Mouse (Mus musculus) bone marrow, adult 2 months (tissue): ENCODE data around the gene Pigg. TPM values are rescaled to one million over a fixed set of nuclear protein-coding genes. Genes with fewer than 3 reads are reported as not detected.
"Not testable (repeated sequence)": the region's sequence is repeated elsewhere in the genome, so short reads cannot be mapped to it uniquely, and the experiment has no call there.

Experiments
- H3K27ac ChIP-seq: fragments of 200-500 bp; 2 replicates; pipeline ENCODE4 v1.5.1; 2012; ENCODE audit warnings: low read depth, mild to moderate bottlenecking, control low read depth, inconsistent platforms, low read length; ENCODE audit not compliant: control insufficient read depth, poor library complexity, insufficient read depth
- H3K4me1 ChIP-seq: fragments of 200-500 bp; 2 replicates; pipeline ENCODE4 v1.6.1; 2011; ENCODE audit warnings: low read length; ENCODE audit not compliant: control insufficient read depth, insufficient read depth
- H3K4me3 ChIP-seq: fragments of 200-500 bp; replicated peaks from 2 replicates; pipeline ENCODE3; 2011; ENCODE audit warnings: mild to moderate bottlenecking, low read depth, low read length, control low read depth; ENCODE audit not compliant: control insufficient read depth
- CTCF ChIP-seq: fragments of 200-500 bp; IDR thresholded peaks from 2 replicates; pipeline ENCODE4 v1.5.1; 2011; ENCODE audit warnings: low read length, control low read depth; ENCODE audit not compliant: control insufficient read depth, insufficient read depth
- POLR2A ChIP-seq: fragments of 200-500 bp; IDR thresholded peaks from 2 replicates; pipeline ENCODE4 v1.6.1; 2011; ENCODE audit warnings: low read depth, mild to moderate bottlenecking, control low read depth, low read length, borderline replicate concordance; ENCODE audit not compliant: control insufficient read depth
- WGBS: fragments of 180-500 bp; shearing (Covaris S2); methylation state at CpG from one replicate; pipeline ENCODE4 v1.1.7; 2018; 5-methylcytosine and 5-hydroxymethylcytosine counted together
- polyA plus RNA-seq: library from polyadenylated mRNA; stranded (reverse); fragments of >200 nt; gene quantifications from 2 replicates; pipeline ENCODE4 v1.2.4, GENCODE M21; 2011; ENCODE audit warnings: low replicate concordance; ENCODE audit not compliant: missing spikeins, insufficient read depth, insufficient read length

Pigg gene
- polyA plus RNA-seq, 1 experiment: 1.6 TPM

DNA sequence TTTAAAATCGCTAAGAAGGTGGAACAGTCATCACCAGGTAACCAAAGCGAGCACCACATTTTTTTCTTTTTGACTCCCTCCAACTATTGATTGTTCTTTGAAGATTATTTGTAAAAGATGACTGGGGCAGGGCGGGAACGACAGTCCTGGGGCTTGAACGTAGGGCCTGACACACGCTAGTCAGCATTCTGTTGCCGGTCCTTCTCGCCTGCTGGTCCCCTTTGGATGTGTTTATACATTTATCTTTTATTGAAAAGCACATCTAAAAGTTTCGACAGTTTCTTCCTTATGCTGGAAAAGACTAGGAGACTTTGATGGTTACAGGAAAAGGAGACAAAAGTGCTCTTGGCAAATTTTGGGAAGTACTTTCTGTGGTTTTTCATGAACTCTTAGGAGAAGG lies 42.0 kb upstream of the Pigg start:
- Histone ChIP-seq H3K4me3 (peak overlapping the region; percentile 98), H3K27ac (no peak overlapping the region), H3K4me1 (no peaks in the 10 kb centered on the region; the same call in 1 of the 2 replicates)
- 2% methylated on average over 9 of the region's 9 CpGs for WGBS
- TF ChIP-seq POLR2A (no peak), CTCF (no peak)

DNA sequence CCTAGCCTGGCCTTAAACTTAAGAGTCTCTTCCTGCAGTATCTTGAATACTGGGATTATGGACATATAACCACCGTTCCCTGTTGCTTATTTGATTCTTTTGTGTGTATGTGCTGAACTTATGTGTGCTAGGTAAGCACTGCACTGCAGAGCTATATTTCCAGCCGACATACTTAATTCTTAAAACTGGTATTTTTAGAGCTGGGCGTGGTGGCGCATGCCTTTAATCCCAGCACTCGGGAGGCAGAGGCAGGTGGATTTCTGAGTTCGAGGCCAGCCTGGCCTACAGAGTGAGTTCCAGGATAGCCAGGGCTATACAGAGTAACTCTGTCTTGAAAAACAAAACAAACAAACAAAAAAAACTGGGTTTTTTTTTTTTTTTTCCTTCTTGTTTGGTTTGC lies 41.1 kb upstream of the Pigg start:
- WGBS: 79% methylated on average over 6 of the region's 6 CpGs
- not testable (repeated sequence) for H3K4me3 ChIP-seq, H3K4me1 ChIP-seq, H3K27ac ChIP-seq

DNA sequence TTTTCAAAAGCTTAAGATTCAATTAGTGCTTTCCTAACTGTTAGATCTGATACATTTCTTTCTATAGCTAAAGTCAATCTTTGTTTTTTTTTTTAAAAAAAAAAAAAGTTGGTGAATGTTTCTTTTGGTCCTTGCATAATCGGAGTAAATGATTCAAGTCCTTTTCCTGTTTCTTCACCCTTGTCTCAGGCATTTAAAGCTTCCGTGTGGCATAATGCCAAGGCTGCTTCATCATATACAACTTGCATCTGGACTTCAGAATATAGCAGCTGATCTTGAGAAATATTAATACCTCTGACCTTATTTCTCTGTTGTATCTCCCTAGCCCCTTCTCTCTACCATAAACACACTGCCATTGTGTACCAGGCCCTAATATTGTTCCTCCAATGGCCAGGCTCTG lies 25.5 kb upstream of the Pigg start:
- WGBS: 32% methylated on average over 2 of the region's 2 CpGs
- no peak overlapping the region for H3K4me3 ChIP-seq
- H3K4me1 ChIP-seq: no peaks in the 10 kb centered on the region
- no peak overlapping the region for H3K27ac ChIP-seq
- TF ChIP-seq CTCF: no peak
- no peak for TF ChIP-seq POLR2A

DNA sequence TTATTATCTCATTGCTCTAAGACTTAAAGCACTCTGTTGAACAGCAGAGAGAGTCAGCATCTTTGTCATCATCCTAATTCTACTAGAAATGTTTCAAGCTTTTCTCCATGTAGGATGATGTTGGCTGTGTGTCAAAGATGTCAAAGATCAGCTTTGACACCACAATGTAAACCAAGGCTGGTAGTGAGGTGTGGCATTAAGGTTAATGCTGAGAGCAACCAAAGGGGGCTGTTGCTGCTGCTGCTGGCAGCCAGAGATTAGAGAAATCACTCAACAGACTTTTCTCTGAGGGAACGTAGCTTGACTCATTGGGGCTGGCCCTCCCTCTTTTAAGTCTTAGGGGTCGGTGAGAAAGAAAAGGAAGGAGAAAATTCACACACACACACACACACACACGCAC lies 10.8 kb upstream of the Pigg start:
- 55% methylated on average over 3 of the region's 3 CpGs for WGBS
- no peak for TF ChIP-seq CTCF
- H3K27ac ChIP-seq: no peak overlapping the region

DNA sequence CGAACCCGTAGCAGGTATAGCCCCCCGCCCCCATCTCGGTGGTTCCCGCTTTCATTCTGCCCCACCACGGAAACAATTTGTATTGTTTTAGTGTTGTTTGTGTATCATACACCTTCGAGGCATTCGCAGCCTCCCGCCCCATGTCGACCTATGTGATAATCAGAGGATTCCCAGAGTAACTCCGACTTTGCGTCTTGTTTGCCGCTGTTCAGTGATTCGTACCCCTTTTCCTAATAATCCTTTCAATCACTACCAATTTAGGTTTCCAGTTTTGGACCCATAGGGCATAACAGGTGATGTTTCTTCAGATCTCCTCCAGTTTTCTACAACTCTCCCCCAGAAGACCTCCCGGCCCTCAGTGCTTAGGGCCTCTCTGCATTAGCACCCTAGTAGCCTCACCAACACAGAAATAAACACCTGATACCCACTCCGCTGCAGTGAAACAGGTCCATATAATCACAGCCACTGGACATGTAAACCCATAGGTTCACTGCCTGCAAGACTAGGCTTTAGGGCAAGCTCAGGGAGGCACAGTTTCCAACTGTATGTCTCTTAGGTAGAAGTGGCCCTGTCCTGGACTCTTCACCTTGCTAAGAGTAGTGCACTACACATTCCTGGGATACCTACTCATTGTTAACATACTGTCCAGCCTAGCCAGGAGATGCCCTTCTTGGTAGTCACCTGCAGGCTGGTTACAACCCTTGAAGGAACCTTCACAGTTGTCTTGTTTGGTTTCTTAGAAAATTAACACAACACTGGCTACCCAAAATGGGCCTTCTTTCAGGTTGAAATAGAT lies 854 bp downstream of the Pigg start:
- 5% methylated on average over 16 of the region's 16 CpGs for WGBS
- Histone ChIP-seq H3K27ac (peak overlapping the region; percentile 72; the same call in 1 of the 2 replicates), H3K4me3 (peak overlapping the region; percentile 92), H3K4me1 (peaks cover 3% of the 10 kb centered on the region)
- TF ChIP-seq POLR2A (no peak), CTCF (no peak)

More for the DNA sequence above, 10.8 kb upstream of the Pigg start:
- no peak overlapping the region for H3K4me3 ChIP-seq
- no peaks in the 10 kb centered on the region for H3K4me1 ChIP-seq

DNA sequence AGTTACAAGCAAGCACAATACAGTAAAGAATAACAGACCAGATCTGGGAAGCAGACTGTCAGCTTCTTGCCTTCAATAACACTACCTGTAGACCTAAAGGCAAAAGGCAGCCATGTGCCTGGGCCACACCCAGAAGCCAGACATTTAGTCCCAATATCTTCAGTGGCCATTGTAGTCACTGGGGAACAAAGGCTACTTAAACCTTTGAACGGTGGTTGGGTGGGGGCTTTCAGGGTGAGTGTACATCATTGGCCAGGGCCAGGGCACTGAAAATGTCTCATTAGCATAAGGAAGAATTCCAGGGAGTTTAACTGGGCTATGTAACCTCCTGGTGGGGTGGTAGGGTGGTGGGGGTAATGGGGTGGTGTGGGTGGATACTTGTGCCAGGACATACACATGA lies 18.6 kb downstream of the Pigg start:
- H3K27ac ChIP-seq: no peak overlapping the region
- WGBS: 92% methylated on average over 1 of the region's 1 CpGs
- TF ChIP-seq POLR2A: no peak
- TF ChIP-seq CTCF: no peak
- no peak overlapping the region for H3K4me3 ChIP-seq
- no peaks in the 10 kb centered on the region for H3K4me1 ChIP-seq

DNA sequence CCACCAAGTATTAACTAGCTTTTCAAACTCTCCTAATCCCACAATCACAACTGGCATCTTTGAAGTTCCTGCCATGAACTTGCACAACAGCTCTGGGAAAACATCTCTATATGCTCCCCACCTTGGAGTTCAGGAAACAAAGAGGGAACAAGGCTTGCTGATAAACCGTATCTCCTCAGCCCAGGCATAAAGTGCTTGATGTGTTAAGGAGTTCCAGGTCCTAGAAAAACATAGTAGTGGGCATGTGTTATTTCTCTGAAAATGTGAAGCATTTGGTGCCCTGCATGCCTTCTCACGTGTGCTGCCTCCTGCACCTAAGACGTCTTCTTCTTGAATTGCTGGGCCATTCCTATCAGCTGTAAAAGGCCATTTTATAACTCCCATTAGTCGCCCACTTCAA lies 25.0 kb downstream of the Pigg start:
- H3K27ac ChIP-seq: no peak overlapping the region
- H3K4me1 ChIP-seq: no peaks in the 10 kb centered on the region
- no peak overlapping the region for H3K4me3 ChIP-seq
- 63% methylated on average over 4 of the region's 4 CpGs for WGBS
- TF ChIP-seq CTCF (no peak), POLR2A (no peak)

DNA sequence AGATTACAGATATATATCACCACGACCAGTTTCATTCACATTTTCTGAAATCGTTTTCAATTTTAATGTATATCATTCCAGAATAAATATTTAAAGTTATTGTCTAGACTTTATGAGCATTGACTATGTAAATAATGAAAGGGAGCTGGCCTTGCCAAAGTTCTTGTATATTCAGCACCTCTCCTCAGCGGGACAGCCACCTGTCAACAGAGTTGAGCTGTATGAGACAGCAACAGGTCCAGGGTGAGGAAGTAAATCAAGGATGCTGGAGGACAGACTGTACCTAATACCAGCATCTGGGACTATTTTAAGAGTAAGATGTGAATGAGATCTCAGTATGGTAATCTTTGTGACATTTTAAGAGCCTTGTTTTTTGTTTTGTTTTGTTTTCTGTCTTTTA lies 25.6 kb downstream of the Pigg start:
- Histone ChIP-seq H3K4me1 (no peaks in the 10 kb centered on the region), H3K4me3 (no peak overlapping the region), H3K27ac (no peak overlapping the region)
- WGBS: 62% methylated on average over 3 of the region's 3 CpGs
- TF ChIP-seq POLR2A (no peak), CTCF (no peak)

DNA sequence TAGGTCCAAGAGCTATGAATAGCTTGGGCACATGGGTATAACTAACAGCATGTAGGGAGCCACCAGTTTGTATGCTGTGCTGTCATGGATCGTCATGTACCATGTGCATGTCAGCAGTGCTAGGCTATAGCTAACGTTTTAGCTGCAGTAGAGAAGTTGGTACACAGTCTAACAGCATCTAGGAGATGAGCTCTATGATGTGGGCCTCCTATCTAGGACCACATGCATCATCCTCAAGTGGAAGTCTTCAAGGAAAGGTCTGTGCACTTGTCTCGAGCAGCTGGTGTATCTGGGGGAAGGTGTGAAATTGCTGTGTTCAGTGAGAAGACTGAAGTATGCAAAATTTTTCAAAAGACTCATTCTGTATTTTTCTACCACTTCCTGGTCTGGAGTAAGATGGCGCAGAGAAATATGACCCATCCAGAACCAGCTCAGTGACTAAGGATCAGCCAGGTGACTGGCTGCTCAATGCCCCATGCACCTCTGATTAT lies 31.3 kb downstream of the Pigg start:
- WGBS: 86% methylated on average over 4 of the region's 4 CpGs

More for the DNA sequence above, 31.3 kb downstream of the Pigg start:
- no peak for TF ChIP-seq CTCF
- TF ChIP-seq POLR2A: no peak
- H3K4me1 ChIP-seq: no peaks in the 10 kb centered on the region
- H3K27ac ChIP-seq: no peak overlapping the region
- H3K4me3 ChIP-seq: no peak overlapping the region
